Mouse (Mus musculus) heart, postnatal 0 days (tissue): Measurements from ENCODE around the gene Ttc28.

Experiments used
- CTCF ChIP-seq: IDR thresholded peaks from 2 replicates; pipeline ENCODE4 v1.5.1; 2016; ENCODE audit warnings: antibody characterized with exemption, control low read depth, low read depth
- EP300 ChIP-seq: IDR thresholded peaks from 2 replicates; pipeline ENCODE4 v1.6.1; 2016; ENCODE audit warnings: antibody characterized with exemption, low read depth

DNA sequence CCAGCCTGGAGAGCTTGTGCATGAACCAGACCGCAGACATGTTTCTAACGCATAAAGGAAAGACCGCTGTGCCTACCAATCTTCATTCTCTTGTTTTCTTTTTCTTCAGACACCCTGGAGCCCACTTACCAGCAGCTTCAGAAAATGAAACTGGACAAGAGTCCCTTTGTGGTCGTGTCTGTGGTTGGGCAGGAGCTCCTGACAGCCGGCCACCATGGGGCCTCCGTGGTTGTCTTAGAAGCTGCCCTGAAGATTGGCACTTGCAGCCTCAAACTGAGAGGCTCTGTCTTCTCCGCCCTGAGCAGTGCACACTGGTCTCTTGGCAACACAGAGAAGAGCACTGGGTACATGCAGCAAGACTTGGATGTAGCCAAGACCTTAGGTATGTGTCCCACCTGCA, 221.0 kb downstream of the Ttc28 start:
- TF ChIP-seq CTCF (no peak), EP300 (no peak)
